Mouse (Mus musculus): Measurements from ENCODE around the gene Slc24a1.

The Slc24a1 gene

DNA sequence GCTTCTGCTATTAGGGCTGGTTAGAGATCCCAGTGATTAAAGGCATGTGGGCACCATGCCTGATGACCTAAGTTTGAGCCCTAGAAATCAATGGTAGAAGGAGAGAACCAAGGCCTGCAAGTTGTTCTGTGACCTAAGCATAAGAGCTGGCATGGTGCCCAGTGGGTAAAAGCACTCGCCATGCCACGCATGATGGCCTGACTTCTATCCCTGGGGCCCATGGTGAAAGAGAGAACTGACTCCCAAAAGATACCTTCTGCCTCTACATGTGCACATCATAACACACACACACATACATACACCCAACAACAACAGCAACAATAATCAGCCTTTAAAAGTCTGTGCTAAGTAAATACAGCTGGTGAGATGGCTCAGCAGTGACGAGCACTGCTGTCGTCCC lies 38.0 kb downstream of the Slc24a1 start:
- no peak for TF ChIP-seq GATA4 (IDR thresholded peaks at IDR 0.05; ENCODE audit: insufficient replicate concordance, low read length)

DNA sequence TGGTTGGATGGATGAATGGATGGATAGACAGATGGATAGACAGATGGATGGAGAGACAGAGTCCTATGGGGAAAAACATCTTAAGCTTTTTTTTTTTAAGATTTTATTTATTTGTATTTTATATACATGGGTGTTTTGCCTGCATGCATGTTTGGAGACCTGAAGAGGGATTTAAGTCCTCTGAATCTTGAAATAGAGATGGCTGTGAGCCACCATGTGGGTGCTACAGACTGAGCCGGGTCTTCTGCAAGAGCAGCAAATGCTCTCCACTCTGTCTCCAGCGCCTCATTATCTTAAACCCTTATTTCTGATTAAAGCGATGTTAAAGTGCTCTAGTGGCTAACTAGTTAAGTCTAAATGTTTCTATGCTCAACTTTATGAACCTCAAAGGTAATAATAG lies 44.0 kb downstream of the Slc24a1 start:
- no peak for TF ChIP-seq GATA4 (IDR thresholded peaks at IDR 0.05; ENCODE audit: insufficient replicate concordance, low read length)

DNA sequence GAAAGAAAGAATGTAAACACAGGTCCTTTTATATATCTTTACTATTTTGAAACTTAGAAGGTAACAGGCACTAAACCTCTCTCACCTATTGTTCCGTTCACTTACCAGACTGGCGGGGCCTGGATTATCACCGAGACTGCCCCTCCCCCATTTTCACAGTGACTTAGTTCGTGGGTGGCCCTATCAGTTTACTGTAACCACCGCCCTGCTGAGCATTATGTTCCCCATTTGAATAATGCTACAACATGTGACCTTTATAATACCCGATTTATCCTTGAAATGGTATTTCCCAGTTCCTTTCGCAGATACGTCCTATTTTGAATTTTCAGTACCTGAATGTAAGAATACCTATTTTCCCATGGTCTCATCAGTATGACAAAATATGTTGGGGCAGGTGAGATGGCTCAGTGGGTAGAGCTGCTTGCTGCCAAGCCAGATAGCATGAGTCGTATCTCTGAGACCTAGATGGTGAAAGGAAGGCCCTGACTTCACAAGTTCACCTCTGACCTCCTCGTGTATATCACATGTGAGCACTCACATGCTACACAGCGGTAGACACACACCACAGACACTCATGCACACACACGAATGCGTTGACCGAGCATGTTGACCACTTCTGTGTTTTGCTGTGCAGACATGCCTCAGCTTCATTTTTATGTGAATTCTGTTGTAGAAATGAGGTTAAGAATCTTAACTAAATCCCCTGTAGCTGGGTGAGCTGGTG lies 46.3 kb downstream of the Slc24a1 start:
- no peak for TF ChIP-seq GATA4 (IDR thresholded peaks at IDR 0.05; ENCODE audit: insufficient replicate concordance, low read length)

DNA sequence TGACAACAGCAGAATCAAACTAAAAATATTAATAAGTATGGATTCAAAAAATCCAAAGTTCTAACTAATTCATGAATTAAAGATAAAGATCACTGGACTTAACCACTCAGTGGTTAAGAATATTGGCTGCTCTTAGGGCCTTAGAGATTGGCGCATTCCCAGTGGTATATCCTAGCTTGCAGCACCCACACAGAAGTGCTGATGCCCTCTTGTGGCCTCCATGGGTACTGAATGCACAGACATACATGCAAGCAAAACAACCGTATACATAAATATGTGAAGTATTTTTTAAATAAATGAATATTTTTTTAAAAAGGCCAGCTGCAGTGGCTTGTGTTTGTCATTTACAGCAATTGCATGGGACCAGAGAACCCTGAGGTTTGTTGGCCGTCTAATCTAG lies 48.0 kb downstream of the Slc24a1 start:
- no peak for TF ChIP-seq GATA4 (IDR thresholded peaks at IDR 0.05; ENCODE audit: insufficient replicate concordance, low read length)

DNA sequence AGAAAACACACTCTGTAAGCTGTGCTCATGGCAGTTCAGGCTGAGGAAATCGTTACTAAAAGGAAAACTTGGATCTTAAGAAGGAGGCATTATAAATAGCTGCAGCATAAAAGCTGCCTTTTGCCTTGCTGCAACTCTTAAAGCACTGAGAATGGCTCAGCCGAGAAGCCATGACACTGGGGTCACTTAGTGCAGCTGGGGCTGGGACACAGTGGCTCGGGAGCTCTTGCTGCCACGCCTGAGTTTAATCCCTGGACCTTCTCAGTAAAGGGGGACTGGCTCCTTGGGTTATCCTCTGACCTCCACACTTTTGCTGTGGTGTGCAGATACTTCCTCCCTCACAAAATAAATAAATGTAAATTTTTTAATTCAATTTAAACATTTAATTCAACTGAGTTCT lies 48.5 kb downstream of the Slc24a1 start:
- no peak for TF ChIP-seq GATA4 (IDR thresholded peaks at IDR 0.05; ENCODE audit: insufficient replicate concordance, low read length)

DNA sequence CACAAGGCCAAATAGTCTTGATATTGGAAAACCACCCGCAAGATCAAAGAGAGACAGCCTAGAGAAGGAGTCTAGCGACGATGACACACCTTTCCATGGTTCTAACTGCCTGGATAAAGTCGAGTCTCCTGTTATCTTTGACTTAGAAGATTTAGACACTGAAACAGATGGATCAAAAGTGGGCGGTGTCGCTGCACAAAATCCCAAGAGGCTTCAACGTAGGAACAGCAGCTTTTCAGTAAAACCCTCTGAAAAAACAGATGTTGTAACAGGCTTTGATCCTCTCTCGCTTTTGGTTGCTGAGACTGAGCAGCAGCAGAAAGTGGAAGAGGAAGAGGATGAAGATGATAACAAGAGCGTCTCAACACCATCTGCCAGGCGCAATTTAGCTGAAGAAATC lies 54.8 kb downstream of the Slc24a1 start:
- TF ChIP-seq GATA4 (IDR thresholded peaks at IDR 0.05; ENCODE audit: insufficient replicate concordance, low read length): no peak

DNA sequence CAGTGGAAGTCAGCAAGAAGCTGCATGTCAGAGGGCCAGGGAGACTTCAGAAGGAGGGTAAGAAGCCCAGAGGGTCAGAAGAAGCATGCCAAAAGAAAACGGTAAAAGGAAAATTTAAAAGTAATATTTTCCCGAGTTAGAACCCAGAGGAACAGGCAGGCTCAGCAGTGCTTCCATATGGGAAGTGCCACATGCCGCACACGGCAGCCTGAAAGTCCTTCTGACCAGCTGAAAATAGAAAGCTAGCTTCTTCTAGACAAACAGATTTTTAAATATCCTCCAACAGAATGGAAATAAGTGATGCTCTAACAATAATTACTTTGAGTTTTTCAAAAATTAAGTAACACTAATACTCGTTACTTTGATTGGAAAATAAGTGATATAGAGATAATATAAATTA lies 65.4 kb downstream of the Slc24a1 start:
- TF ChIP-seq GATA4 (IDR thresholded peaks at IDR 0.05; ENCODE audit: insufficient replicate concordance, low read length): no peak

All from liver, adult (tissue).